Mouse (Mus musculus) kidney, postnatal 14 days (tissue): ENCODE data around the gene Olfr665.
"Not testable (repeated sequence)": the region's sequence is repeated elsewhere in the genome, so short reads cannot be mapped to it uniquely, and the experiment has no call there.

ENCODE experiments used
- DNase-seq: peaks from one replicate; pipeline ENCODE4 v3.0.0; 2022; ENCODE audit warnings: mixed read lengths

The Olfr665 gene

DNA sequence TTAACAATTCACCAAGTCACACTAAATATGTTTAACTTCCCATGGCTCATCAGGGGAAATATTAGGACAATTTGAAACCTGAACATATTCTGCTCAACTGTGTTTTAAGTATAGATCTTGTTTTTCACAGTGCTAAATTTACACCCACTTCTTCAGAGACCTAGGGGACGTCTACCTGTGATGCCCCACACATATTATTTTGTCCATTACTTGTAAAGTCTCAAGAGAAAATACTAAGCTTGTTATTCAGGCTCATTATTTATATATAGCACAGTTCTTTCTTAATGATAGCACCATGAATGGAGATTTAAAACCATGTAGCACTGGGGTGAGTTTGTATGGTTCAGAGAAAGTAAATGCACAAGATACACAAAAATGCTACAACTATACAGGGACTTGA, at the start of gene Olfr665:
Gene Olfr665, plus strand, starts transcription at position 301 of the 400 bp plus-strand sequence.
- DNase-seq: no peak

DNA sequence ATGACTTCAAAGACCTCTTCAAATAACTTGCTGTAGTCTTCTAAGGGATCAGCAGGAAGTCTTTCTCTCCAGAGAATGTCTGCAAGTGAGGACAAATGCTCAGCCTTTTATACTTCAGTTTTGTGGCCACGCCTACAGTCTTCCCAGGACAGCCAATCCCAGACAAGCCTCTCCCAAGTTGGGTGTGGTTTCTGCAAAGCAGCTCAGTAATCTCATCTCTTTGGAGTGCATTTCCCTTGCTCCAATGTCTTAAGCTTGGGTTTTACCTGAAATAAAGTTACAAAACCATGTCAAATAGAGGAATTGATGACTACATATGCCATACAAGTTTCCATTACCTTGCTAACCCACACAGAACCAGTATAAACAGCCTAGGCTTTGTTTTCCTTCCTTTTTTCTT, 35.3 kb upstream of the Olfr665 start, which contains the start of gene Usp17lb:
Gene Usp17lb, minus strand, starts transcription at position 101 of the 400 bp plus-strand sequence.
- DNase-seq: no peak

DNA sequence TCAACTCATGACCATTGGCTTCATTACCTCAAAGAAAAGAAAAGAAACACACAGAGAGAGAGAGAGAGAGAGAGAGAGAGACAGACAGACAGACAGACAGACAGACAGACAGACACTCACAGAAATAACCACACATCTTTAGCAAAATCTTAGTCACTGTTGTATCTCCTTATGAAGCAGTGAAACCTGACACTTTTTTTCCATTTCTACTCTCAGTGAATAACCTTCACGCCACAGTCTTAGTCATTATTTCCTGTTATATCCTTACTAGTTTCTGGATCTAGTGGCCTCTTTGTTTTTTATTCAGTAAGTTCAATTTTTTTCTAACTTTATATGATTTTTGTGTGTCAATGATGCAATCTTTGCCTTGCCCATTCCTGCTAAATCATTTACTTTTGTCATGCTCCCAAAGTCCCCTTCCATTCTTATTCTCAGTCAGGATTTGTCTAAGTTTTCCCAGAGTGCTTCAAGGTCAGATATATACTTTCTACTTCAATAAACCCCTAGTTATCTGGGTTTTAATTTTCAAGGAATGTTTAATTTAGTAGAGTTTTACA, 34.0 kb upstream of the Olfr665 start:
- DNase-seq: no peak

DNA sequence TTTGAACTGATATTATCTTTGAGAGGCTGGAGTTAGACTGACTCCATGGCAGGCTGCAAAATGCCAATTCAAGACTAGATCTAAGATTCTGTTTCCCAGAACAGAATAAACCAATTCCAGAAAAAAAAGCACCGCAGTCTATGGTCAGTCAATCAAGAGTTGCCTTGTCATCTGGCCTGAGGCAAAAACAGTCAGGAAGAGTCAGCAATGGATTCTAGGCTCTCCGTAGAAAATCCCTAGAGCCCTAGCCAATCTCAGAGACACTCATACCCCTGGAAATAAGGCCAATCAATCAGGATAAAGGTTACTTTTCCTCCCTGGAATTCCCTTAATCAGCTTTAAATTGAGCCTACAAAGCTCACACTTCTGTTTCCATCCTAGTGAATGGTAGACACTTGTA, 26.3 kb upstream of the Olfr665 start:
- not testable (repeated sequence) for DNase-seq

DNA sequence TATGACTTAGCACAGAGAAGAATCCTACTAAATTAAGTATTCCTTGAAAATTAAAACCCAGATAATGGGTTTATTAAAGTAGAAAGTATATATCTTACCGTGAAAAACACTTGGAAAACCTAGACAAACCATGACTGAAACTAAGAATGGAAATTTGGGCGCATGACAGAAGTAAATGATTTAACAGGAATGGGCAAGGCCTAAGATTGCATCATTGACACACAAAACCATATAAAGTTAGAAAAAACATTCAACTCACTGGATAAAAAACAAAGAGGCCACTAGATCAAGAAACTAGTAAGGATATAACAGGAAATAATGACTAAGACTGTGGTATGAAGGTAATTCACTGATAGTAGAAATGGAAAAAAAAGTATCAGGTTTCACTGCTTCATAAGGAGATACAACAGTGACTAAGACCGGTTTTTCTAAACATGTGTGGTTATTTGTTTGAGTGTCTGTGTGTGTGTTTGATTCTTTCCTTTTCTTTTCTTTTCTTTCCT, 22.5 kb upstream of the Olfr665 start:
- DNase-seq: no peak

DNA sequence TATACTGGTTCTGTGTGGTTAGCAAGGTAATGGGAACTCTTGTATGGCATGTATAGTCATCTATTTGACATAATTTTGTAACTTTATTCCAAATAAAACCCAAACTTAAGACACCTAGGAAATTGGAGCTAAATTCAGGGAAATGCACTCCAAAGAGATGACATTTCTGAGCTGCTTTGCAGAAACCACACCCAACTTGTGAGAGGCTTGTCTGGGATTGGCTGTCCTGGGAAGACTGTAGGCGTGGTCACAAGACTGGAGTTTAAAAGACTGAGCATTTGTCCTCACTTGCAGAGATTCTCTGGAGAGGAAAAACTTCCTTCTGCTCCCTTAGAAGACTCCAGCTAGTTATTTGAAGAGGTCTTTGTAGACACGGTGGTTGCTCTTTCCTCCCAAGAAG, 21.1 kb upstream of the Olfr665 start, which contains the start of gene Usp17la:
Gene Usp17la, plus strand, starts transcription at position 301 of the 400 bp plus-strand sequence.
- not testable (repeated sequence) for DNase-seq

DNA sequence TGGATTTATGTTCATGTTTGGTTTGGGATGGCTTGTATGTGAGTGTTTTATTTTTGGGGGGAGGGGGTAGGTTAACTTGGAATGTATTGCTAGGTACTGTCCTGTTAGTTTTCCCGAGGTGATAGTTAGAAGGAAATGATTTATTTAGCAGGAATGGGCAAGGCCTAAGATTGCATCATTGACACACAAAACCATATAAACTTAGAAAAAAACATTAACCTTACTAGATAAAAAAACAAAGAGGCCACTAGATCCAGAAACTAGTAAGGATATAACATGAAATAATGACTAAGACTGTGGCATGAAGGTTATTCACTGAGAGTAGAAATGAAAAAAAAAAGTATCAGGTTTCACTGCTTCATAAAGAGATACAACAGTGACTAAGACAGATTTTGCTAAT, 20.1 kb upstream of the Olfr665 start:
- DNase-seq: no peak

DNA sequence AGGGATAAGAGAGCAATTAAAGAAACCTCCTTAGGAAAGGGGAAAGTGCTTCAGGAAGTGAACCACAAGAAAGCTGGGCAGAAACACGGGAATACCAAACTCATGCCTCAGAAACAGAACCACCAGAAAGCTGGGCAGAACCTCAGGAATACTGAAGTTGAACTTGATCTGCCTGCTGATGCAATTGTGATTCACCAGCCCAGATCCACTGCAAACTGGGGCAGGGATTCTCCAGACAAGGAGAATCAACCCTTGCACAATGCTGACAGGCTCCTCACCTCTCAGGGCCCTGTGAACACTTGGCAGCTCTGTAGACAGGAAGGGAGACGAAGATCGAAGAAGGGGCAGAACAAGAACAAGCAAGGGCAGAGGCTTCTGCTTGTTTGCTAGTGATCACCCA, 16.4 kb upstream of the Olfr665 start:
- DNase-seq: no peak

DNA sequence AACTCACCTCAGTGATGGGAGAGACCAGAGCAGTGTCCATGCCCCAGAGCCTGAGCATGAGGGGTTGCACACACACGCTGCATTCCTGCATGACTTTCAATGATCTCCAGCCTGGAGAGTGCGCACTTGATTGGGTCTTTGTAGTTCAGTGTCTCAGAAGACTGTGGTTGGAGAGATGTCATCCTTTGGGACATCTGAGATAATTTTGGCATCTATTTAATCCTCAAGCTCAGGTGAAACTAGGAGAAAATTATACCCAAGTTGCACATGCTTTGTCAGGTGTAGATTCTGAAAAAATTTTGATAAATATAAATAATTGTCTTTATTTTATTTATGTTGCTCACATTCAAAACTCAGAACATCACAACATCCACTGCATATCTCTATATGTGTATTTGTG, 18.0 kb downstream of the Olfr665 start, which contains the start of gene Olfr666:
Gene Olfr666, minus strand, starts transcription at position 101 of the 400 bp plus-strand sequence.
- DNase-seq: no peak

DNA sequence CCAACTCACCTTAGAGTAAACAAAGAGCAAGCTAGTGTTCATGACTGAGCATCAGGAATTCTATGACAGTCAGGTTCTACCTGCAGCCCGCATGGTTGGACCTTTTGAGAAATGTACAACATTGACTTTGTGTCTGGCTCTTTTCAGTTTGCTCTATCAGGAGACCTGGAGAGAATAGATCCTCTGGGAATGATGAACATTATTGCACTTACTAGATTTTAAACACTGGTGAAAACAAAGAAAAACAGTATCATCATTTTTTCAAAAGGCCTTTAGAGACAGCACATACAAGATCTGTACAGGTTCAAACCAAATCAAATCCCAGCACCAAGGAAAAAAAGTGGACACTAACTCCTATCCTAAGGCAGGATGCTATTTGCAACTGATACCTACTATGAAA, 43.6 kb downstream of the Olfr665 start, which contains the start of gene Olfr667:
Gene Olfr667, minus strand, starts transcription at position 101 of the 400 bp plus-strand sequence.
- no peak for DNase-seq

DNA sequence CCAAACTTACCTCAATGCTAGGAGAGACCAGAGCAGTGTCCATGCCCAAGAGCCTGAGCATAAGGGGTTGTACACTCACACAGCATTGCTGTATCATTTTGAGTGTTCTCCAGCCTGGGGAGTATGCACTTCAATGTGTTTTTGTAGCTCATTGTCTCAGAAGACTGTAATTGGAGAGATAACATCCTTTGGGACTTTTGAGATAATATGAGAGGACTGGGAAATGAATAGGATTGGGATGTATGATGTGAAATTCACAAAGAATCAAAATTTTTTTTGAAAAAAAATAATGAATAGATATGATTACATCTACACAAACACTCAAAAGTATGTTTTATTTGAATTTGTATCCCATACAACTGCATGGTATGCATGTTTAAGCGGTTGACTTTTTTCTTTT, 50.1 kb downstream of the Olfr665 start, which contains the start of gene Olfr668:
Gene Olfr668, minus strand, starts transcription at position 101 of the 400 bp plus-strand sequence.
- DNase-seq: no peak
